Mouse (Mus musculus) frontal cortex, postnatal 14 days (tissue): ENCODE measurements around the gene Kcnv2.

Experiments
- DNase-seq, 2 experiments: peaks; one replicate each; pipeline ENCODE4 v3.0.0; 2022; ENCODE audit warnings: low spot score in 2 of 2

The Kcnv2 gene

GRCm38 (mm10) chr19:27322281-27322680 is at the start of gene Kcnv2:
Gene Kcnv2, plus strand, starts transcription at chr19:27322588.
- no peak for DNase-seq

- DNase-seq = no peak
Observed at GRCm38 (mm10) chr19:27273385-27273784, 49.0 kb upstream of the Kcnv2 start.

GRCm38 (mm10) chr19:27274382-27274781 is 48.0 kb upstream of the Kcnv2 start:
- DNase-seq = no peak

GRCm38 (mm10) chr19:27279174-27279573 is 43.2 kb upstream of the Kcnv2 start:
- no peak for DNase-seq

GRCm38 (mm10) chr19:27310039-27310438 is 12.3 kb upstream of the Kcnv2 start:
- no peak for DNase-seq

- no peak for DNase-seq
Observed at GRCm38 (mm10) chr19:27311311-27311710, 11.1 kb upstream of the Kcnv2 start.

GRCm38 (mm10) chr19:27312266-27313079 is 9.9 kb upstream of the Kcnv2 start:
- DNase-seq = no peak

- DNase-seq = no peak
Observed at GRCm38 (mm10) chr19:27313080-27313413, 9.3 kb upstream of the Kcnv2 start.

GRCm38 (mm10) chr19:27316313-27317258 is 5.8 kb upstream of the Kcnv2 start:
- DNase-seq = no peak

GRCm38 (mm10) chr19:27317337-27317736 is 5.1 kb upstream of the Kcnv2 start:
- DNase-seq = peak in 1 of 2 experiments; percentile 23

- DNase-seq = no peak
Observed at GRCm38 (mm10) chr19:27322911-27323627, 681 bp downstream of the Kcnv2 start.

GRCm38 (mm10) chr19:27325558-27325957 is 3.2 kb downstream of the Kcnv2 start:
- DNase-seq = no peak

GRCm38 (mm10) chr19:27327569-27327968 is 5.2 kb downstream of the Kcnv2 start:
- no peak for DNase-seq

- no peak for DNase-seq
Observed at GRCm38 (mm10) chr19:27328166-27328565, 5.8 kb downstream of the Kcnv2 start.

GRCm38 (mm10) chr19:27328644-27329043 is 6.3 kb downstream of the Kcnv2 start:
- DNase-seq = no peak

GRCm38 (mm10) chr19:27332207-27332794 is 9.9 kb downstream of the Kcnv2 start:
- no peak for DNase-seq

- DNase-seq = no peak
Observed at GRCm38 (mm10) chr19:27336126-27336917, 13.9 kb downstream of the Kcnv2 start.

- DNase-seq = no peak
Observed at GRCm38 (mm10) chr19:27346501-27346900, 24.1 kb downstream of the Kcnv2 start.

GRCm38 (mm10) chr19:27351700-27352099 is 29.3 kb downstream of the Kcnv2 start:
- peak in 1 of 2 experiments; percentile 14 for DNase-seq

- no peak for DNase-seq
Observed at GRCm38 (mm10) chr19:27360381-27360780, 38.0 kb downstream of the Kcnv2 start.

- no peak for DNase-seq
Observed at GRCm38 (mm10) chr19:27363891-27364290, 41.5 kb downstream of the Kcnv2 start.
